Mouse (Mus musculus): ENCODE results near the gene Nxnl1. TPM values are rescaled to one million over a fixed set of nuclear protein-coding genes. Genes with fewer than 3 reads are reported as not detected.

The Nxnl1 gene
- polyA plus RNA-seq, 1 experiment, result not detected

- Histone ChIP-seq H3K27ac (ENCODE audit: control insufficient read depth, insufficient read depth, low read depth, low read length, poor library complexity) (no peak overlapping the region), H3K4me1 (ENCODE audit: control insufficient read depth, insufficient read depth, low read length) (peaks cover 3% of the 10 kb centered on the region), H3K4me3 (replicated peaks; ENCODE audit: control insufficient read depth, low read depth, low read length) (no peak overlapping the region)
- WGBS, result 69% methylated on average over 6 of the region's 6 CpGs
- TF ChIP-seq CTCF (IDR thresholded peaks at IDR 0.05; ENCODE audit: control insufficient read depth, insufficient read depth, low read length) (no peak), POLR2A (IDR thresholded peaks at IDR 0.05; ENCODE audit: borderline replicate concordance, control insufficient read depth, low read depth, low read length) (no peak)
Measured at GRCm38 (mm10) chr8:71568941-71569340, 2.5 kb upstream of the Nxnl1 start.

- 41% methylated on average over 13 of the region's 13 CpGs for WGBS
- TF ChIP-seq CTCF (IDR thresholded peaks at IDR 0.05; ENCODE audit: control insufficient read depth, insufficient read depth, low read length) (no peak), POLR2A (IDR thresholded peaks at IDR 0.05; ENCODE audit: borderline replicate concordance, control insufficient read depth, low read depth, low read length) (no peak)
- H3K27ac ChIP-seq (ENCODE audit: control insufficient read depth, insufficient read depth, low read depth, low read length, poor library complexity), result no peak within 1 kb of the TSS
- H3K4me1 ChIP-seq (ENCODE audit: control insufficient read depth, insufficient read depth, low read length), result peaks cover 3% of the 10 kb centered on the region
- peak within 1 kb of the TSS; percentile 79 for H3K4me3 ChIP-seq (replicated peaks; ENCODE audit: control insufficient read depth, low read depth, low read length)
Measured at GRCm38 (mm10) chr8:71568387-71568937, 2.1 kb upstream of the Nxnl1 start, which contains the start of gene Slc27a1. Slc27a1 (plus strand) TSS chr8:71568882.

GRCm38 (mm10) chr8:71567587-71567986 lies 1.2 kb upstream of the Nxnl1 start:
- Histone ChIP-seq H3K27ac (ENCODE audit: control insufficient read depth, insufficient read depth, low read depth, low read length, poor library complexity) (no peak overlapping the region), H3K4me1 (ENCODE audit: control insufficient read depth, insufficient read depth, low read length) (peaks cover 3% of the 10 kb centered on the region), H3K4me3 (replicated peaks; ENCODE audit: control insufficient read depth, low read depth, low read length) (no peak overlapping the region)
- TF ChIP-seq CTCF (IDR thresholded peaks at IDR 0.05; ENCODE audit: control insufficient read depth, insufficient read depth, low read length), result no peak
- no peak for TF ChIP-seq POLR2A (IDR thresholded peaks at IDR 0.05; ENCODE audit: borderline replicate concordance, control insufficient read depth, low read depth, low read length)
- WGBS, result 79% methylated on average over 7 of the region's 7 CpGs

- WGBS, result 74% methylated on average over 4 of the region's 4 CpGs
- Histone ChIP-seq H3K4me3 (replicated peaks; ENCODE audit: control insufficient read depth, low read depth, low read length) (no peak overlapping the region), H3K27ac (ENCODE audit: control insufficient read depth, insufficient read depth, low read depth, low read length, poor library complexity) (no peak overlapping the region), H3K4me1 (ENCODE audit: control insufficient read depth, insufficient read depth, low read length) (no peaks in the 10 kb centered on the region)
- TF ChIP-seq CTCF (IDR thresholded peaks at IDR 0.05; ENCODE audit: control insufficient read depth, insufficient read depth, low read length) (0 out of 2 replicates have a peak, but pooled peaks have one; percentile 3), POLR2A (IDR thresholded peaks at IDR 0.05; ENCODE audit: borderline replicate concordance, control insufficient read depth, low read depth, low read length) (no peak)
Measured at GRCm38 (mm10) chr8:71563992-71564391, 2.4 kb downstream of the Nxnl1 start.

GRCm38 (mm10) chr8:71562751-71563150 lies 3.6 kb downstream of the Nxnl1 start:
- no peak overlapping the region for H3K4me3 ChIP-seq (replicated peaks; ENCODE audit: control insufficient read depth, low read depth, low read length)
- under 1% methylated on average over 33 of the region's 33 CpGs for WGBS
- no peak overlapping the region for H3K27ac ChIP-seq (ENCODE audit: control insufficient read depth, insufficient read depth, low read depth, low read length, poor library complexity)
- TF ChIP-seq CTCF (IDR thresholded peaks at IDR 0.05; ENCODE audit: control insufficient read depth, insufficient read depth, low read length) (peak; percentile 70), POLR2A (IDR thresholded peaks at IDR 0.05; ENCODE audit: borderline replicate concordance, control insufficient read depth, low read depth, low read length) (no peak)
- no peaks in the 10 kb centered on the region for H3K4me1 ChIP-seq (ENCODE audit: control insufficient read depth, insufficient read depth, low read length)

GRCm38 (mm10) chr8:71561401-71561800 lies 5.0 kb downstream of the Nxnl1 start:
- 3% methylated on average over 15 of the region's 15 CpGs for WGBS
- H3K27ac ChIP-seq (ENCODE audit: control insufficient read depth, insufficient read depth, low read depth, low read length, poor library complexity), result no peak overlapping the region
- TF ChIP-seq CTCF (IDR thresholded peaks at IDR 0.05; ENCODE audit: control insufficient read depth, insufficient read depth, low read length), result peak; percentile 95
- no peak for TF ChIP-seq POLR2A (IDR thresholded peaks at IDR 0.05; ENCODE audit: borderline replicate concordance, control insufficient read depth, low read depth, low read length)
- no peak overlapping the region for H3K4me3 ChIP-seq (replicated peaks; ENCODE audit: control insufficient read depth, low read depth, low read length)
- no peaks in the 10 kb centered on the region for H3K4me1 ChIP-seq (ENCODE audit: control insufficient read depth, insufficient read depth, low read length)

- H3K4me3 ChIP-seq (replicated peaks; ENCODE audit: control insufficient read depth, low read depth, low read length), result no peak overlapping the region
- H3K27ac ChIP-seq (ENCODE audit: control insufficient read depth, insufficient read depth, low read depth, low read length, poor library complexity), result no peak overlapping the region
- WGBS, result 89% methylated on average over 5 of the region's 5 CpGs
- no peaks in the 10 kb centered on the region for H3K4me1 ChIP-seq (ENCODE audit: control insufficient read depth, insufficient read depth, low read length)
- no peak for TF ChIP-seq POLR2A (IDR thresholded peaks at IDR 0.05; ENCODE audit: borderline replicate concordance, control insufficient read depth, low read depth, low read length)
- TF ChIP-seq CTCF (IDR thresholded peaks at IDR 0.05; ENCODE audit: control insufficient read depth, insufficient read depth, low read length), result no peak
Measured at GRCm38 (mm10) chr8:71560765-71561164, 5.6 kb downstream of the Nxnl1 start.

- no peak overlapping the region for H3K27ac ChIP-seq (ENCODE audit: control insufficient read depth, insufficient read depth, low read depth, low read length, poor library complexity)
- TF ChIP-seq CTCF (IDR thresholded peaks at IDR 0.05; ENCODE audit: control insufficient read depth, insufficient read depth, low read length), result no peak
- TF ChIP-seq POLR2A (IDR thresholded peaks at IDR 0.05; ENCODE audit: borderline replicate concordance, control insufficient read depth, low read depth, low read length), result no peak
- WGBS, result 48% methylated on average over 3 of the region's 3 CpGs
- no peak overlapping the region for H3K4me3 ChIP-seq (replicated peaks; ENCODE audit: control insufficient read depth, low read depth, low read length)
- no peaks in the 10 kb centered on the region for H3K4me1 ChIP-seq (ENCODE audit: control insufficient read depth, insufficient read depth, low read length)
Measured at GRCm38 (mm10) chr8:71560071-71560470, 6.3 kb downstream of the Nxnl1 start.

All from bone marrow, adult 2 months (tissue).